Mouse (Mus musculus): ENCODE measurements around the gene Ralgds. TPM values are rescaled to one million over a fixed set of nuclear protein-coding genes. Genes with fewer than 3 reads are reported as not detected.
A peak's percentile ranks its signal among the peaks of the same experiment; 100 is the strongest.

Gene Ralgds
- total RNA-seq, 2 experiments from 2014 or later, result 8.7 to 11.5 TPM

DNA sequence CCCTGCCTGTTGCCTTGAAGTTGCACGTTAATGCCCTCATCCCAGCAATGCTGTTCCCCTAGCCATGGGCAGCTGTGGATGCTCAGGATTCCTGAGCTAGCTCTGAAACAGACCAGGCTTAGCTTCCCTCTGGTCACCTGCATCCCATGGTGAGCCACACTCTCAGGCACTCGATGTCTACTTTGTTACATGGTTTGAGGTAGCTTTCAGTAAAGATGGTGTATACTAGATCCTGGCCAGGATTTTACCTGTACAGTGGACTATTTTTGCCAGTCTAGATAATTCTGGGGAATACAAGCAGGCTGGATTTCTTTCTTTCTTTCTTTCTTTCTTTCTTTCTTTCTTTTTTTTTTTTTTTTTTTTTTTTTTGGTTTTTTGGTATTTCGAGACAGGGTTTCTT lies 7.1 kb upstream of the Ralgds start, which contains the start of gene Gm10134:
TSS of gene Gm10134 (plus strand) at position 301 of the 400 bp plus-strand sequence.
- no peak for DNase-seq

DNA sequence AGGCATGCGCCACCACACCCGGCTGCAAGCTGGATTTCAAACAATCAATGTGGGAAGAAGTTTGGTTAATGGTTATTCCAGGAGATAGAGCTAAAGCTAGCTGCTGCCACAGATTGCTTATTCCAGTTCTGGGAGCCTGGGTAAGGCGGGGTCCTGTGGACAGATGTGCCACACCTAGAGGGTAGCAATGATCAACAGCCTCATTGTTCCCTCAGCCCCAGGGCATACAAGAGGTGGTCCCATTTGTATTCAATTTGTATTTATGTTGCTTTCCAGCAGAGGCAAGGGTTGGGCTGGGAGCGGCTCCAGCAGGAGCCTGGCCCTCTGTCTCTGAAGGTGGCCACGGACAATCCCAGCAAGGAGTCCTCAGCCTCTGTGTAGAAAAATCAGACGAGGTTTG lies 6.6 kb upstream of the Ralgds start:
- no peak for DNase-seq

DNA sequence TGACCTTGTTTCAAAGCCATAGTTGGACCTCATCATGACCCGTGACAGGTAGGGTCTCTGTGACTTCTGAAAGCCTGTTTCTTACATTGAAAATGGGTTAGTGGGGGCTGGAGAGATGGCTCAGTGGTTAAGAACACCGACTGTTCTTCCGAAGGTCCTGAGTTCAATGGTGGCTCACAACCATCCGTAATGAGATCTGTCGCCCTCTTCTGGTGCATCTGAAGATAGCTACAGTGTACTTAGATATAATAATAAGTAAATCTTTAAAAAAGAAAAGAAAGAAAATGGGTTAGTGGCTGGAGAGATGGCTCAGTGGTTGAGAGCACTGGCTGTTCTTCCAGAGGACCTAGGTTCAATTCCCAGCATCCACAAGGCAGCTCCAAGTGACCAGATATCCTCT lies 1.3 kb upstream of the Ralgds start:
- DNase-seq, result peak in 1 of 2 experiments; percentile 2

DNA sequence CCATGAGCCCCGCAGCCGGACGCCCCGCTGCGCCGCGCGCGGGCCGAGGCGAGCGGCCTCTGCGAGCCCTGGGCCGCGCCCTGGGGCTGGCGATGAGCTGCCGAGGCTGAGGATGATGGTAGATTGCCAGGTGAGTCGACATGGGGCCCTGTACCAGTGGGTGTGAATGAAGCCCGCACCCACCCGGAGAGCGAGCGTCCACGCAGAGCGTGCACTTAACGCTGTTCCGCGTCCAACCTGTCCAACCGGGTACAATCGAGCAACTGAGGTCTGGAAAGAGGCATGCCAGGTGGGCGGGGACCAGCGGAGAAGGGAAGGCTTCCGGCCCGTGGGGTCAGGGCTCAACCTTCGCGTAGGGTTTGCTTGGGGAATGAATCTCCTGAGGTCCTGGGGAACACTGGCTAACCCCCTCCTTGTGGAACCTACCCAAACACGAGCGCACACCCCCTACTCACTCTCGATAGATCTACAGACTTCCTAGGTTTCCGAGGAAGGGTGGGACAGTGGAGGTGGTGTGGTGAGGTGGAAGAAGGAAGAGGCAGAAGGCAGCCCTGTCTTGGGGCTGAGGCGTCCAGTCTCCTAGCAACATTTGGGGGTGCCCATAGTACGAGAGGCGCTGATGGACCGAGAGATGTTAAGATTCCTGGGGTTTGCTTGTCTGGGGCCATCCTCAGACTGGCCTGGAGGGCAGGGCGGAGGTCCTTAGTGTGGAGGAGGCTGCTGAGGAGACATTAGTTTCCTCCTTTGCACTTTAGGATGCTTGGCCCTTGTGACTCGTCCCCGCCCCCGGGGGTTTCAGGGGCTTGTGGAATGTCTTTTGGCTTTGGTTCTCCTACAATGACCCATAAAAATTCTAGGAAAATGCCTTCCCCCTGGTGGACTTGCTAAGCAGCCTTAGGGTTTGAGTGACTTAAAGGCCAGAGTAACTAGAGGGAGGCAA lies 776 bp downstream of the Ralgds start:
- DNase-seq, result peak in 1 of 2 experiments; percentile 47

DNA sequence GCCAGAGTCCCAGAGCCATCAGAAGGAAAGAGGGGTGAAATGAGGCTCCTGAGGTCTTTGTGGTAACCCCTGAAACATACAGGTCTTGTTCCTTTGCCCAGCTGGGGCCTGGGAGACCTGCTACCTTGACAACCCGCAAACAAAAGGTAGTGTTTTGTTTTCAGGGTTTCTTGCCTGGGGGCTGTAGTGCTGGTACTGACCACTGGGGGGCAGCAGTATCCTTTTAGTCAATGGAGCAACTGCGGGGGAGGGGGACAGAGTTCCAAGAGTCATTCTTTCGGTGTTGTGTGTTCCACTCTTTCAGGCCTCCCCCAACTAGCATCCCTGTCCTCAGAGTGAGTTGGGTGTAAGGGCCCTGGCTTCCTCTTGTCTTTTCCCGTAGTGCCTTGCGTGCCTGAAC lies 1.6 kb downstream of the Ralgds start:
- peak; percentile 71 to 93 for DNase-seq

DNA sequence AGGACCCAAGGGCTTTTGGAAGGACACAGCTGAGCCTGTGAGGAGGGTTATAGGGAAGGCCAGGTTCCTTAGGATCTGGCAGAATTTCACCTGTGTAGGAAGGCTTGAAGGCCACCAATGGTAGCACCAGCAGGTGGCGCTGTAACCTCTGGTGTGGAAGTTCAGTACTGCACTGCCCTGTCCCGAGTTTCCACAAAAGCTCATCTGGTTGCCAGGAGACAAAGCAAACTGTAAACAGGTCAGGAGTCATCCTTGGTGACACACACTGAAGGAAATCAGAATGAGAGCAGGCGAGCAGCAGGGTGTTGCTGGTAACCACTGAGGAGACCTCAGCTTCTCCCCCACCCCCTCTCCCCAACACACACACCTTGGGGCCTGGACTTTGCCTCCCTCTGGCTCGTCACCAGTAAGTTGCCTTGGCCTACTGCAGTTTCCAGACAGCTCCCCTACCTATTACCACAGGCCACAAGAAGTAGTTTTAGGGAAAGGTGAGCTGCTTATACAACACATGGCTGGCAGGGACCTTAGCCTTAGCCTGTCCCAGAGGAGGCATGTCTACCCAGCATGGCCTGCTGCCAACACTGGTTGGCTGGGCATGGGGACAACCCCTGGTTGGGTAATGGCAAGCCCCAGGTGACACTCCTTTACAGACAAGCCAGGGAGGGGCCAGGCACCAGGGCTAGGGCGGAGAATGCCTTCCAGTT lies 4.4 kb downstream of the Ralgds start:
- peak; percentile 83 to 90 for DNase-seq

DNA sequence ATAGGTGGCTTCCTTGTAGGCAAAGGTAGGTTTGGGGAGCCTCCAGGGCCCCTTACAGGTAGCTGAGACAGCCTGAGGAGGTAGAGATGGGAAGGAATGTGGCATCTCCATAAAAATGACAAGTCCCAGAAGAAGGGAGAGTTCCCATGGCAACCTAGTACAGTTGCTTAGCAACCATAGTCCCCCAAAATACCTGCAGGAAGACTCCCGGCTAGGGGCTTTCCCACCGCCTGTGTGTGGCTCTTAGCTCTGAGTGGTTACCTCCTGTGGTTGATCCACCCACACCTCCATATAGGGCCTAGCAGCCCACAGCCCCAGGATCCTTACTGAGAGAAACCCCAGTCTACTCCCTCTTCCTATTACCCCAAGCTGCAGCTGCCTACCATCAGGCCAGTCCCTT lies 5.3 kb downstream of the Ralgds start:
- no peak for DNase-seq

DNA sequence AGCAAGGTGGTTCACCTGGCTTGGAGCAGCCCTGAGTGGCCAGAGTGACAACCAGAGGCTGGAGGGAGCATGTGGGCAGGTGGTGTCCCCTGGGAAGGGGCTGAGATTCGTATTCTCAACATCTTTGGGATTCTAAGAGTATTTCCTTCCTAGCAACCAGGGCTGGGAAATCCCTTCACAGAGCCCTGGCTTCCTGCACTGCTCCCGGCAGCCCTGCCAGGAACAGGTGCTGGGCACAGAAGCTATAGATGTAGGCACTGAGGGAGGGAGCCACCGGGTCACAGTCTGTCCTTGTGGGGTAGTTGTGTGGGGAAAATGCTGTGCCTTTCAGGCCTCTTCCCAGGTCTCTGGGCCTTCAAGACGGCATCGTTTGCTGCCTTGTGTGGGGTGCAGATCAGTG lies 7.7 kb downstream of the Ralgds start:
- no peak for DNase-seq

DNA sequence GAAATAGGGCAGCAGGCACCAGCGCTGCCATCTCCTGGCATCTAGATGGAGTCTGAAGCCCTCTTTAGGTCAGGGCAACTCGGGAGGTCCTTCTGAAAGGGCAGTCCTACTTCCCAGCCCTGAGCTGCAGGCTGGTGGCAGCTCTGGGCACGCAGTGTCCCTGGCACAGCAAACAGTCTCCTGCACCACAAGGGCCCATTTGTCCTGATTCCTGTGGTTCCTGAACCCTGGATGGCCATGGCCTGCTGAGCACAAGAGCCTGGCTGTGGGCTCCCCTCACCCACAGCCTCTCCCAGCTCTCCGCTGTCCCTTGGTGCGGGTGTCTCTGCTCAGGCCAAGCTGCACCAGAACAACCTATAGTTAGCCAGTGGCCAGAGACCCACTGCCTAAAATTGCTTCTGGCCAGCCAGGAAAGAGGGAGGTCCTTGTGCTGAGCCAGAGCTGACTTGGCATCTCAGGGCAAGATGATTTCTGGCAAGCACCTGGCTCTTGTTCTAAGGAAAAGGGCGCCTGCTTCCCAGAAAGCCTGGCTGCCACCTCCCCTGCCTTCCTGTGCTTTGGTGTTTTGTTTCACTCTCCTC lies 8.7 kb downstream of the Ralgds start:
- DNase-seq, result no peak

DNA sequence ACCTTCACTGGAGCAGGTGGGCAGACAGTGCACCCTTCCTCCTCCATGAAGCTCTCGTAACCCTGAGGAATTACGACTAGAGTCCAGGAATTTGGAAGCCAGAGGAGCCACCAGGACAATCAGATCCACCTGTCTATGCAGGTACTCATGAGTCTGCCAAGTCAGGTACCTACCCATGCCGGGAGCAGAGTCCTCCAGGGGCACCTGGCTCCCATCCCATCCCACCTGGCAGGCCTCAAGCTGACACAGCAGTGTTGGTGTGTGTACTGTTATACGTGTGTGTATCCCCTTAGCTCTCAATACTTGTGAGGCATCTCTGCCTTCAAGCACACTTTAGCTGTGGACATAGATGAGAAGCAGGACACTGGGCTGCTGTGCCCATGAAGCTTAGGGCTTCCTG lies 9.2 kb downstream of the Ralgds start:
- DNase-seq, result no peak

DNA sequence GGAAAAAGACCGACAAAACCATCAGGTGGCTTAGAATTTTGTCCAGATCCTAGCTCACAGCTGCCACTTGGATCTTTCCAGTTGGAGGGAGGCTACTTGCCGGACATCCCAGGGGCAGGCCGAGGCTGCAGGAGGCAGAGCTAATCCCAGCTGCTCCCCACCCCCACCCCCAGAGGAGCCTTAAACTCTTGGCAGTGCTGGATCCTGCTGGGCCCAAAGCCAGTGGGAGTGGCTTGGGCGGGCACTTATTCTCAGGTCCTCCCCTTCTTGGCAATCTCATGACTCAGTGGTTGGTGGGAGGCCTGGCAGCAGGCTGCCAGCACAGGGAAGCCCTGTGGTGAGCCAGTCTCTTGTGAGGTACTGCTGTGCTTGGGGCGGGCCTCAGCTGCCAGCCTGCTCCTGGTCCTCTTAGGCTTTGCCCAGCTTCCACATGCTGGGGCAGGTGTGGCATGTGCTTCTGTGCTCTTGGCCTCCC lies 10.8 kb downstream of the Ralgds start:
- peak; percentile 89 to 90 for DNase-seq

DNA sequence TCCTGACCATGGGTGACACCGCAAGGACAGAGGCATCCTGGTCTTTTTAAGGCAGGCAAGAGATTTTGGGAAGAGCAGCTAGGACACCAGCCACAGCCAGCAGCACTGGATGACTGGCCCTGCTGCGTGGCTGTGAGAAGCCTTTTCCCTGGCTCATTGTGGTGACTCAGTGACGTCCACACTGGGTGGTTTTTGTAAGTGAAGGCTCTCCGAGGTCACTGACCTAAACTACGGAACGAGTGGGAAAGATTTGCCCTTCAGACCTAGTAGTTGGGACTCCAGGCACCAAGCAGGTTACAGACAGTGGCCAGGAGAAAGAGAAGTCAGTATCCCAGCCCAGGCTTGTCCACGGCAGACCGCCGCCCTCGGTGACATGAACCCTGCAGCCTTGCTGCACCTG lies 11.5 kb downstream of the Ralgds start:
- no peak for DNase-seq

DNA sequence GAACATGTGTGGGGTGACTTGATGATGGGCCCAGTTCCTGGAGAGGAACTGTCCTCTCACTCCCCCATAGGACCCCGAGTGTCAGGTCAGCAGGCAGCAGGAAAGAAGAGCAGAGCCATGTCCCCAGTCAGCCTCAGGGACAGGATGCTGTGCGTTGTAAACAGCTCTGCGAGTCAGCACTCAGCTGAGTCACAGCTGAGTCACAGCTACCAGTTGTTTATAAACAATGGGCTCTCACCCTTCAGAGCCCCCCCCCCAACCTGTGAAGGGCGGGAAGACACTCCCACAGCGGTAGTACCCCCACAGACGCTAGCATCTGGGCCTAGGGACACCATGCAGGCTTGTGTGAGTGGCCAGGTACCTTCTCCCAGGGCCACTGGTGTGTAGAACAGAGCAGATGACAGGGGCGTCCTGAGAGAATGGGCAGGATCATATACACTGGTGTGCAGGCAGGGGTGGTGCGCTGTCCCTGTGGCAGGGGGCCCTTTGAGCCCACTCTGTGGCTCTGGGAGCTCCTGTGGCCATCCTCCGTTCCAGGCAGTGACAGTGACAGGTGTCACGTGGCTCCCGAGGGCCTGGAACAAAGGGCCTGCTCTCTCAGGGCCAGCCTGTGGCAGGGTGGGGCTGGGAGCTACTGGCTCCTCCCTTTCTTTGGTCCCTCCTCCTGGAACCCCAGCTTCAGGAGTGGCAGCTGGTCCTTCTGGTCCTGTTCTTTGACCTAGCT lies 12.5 kb downstream of the Ralgds start:
- DNase-seq, result peak; percentile 81 to 92

DNA sequence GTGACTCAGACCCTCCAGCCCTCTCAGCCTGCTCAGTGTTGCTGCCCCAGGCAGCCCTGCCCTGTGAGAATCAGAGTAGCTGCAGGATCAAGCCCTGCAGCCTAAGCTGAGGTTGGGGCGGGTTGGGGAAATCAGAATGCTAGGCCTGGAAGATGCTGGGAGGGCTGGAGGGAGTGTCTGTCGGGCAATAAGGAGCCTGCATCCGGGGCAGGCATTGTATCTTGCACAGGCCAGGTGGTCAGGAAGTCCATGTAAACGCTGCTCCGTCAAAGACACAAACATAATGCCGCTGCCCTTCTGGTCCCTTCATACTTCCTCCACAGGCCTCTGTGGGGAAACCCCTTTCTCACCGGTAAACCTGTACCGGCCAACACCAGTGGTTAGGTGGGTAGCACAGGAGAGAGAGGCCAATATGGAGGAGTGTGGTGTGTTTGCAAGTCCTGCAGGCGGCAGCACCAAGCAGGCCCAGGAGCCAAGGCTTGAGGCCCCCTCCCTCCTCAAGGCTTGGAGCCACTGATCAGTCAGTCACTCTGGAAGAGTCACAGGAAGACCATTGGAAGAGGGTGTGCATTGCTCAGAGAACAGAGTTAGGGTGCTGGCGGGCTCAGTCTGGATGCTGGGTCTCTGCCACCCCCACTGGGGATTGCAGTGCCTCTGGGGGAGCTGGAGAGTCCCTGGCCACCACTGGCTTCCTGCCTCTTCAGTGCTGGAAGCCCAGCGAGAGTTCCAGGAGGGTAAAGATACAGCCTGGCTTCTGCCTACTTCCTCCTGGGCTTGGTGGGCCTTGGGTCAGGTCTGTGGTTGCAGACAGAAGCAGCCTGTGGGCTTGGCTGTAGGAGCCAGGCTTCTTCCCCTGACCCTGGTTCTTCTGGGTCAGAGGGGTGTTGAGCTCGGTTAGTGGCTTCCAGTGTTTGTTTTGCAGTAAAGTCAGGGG lies 13.3 kb downstream of the Ralgds start:
- DNase-seq, result peak in 1 of 2 experiments; percentile 41

DNA sequence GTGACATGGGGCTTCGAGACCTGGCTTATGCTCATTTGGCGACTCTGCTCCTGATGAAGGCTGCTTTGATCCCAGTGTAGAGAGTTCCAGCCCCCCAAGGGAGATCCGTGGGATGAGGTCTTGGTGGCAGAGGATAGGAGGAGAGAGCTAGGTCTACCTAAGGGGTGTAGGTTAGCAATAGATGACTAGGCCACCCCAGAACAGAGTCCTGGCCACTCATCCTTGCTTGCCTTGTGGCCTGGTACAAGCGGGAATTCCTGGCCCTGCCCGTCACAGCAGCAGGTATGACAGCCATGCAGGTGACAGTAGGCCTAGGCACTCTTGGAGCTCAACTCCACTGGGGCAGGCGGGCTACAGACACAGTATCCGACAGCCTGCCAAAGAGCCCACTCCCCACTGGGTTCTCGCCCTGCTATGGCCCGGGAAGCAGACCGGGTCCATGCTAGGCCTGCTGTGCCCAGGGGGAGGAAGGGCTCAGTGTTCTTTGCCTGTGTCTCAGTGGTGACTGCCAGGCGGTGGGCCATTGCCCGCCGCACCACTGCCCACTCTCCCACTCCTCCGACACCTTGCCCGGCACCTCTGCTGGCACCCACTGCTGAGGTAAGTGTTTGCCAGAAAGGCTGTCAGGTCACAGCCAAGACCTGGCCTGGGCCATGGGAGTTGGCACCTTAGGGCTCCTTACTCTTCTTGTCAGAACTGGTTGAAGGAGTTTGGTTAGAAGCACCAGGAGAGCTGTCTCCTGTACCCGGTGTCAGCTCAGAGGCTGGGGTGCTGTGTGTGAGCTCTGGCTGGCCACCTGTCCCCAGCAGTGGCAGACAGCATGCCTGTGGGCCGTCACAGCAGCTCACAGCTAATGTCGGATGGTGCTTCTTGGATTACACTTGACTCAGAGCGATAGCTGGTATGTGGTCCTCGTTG lies 14.8 kb downstream of the Ralgds start:
- DNase-seq, result no peak

DNA sequence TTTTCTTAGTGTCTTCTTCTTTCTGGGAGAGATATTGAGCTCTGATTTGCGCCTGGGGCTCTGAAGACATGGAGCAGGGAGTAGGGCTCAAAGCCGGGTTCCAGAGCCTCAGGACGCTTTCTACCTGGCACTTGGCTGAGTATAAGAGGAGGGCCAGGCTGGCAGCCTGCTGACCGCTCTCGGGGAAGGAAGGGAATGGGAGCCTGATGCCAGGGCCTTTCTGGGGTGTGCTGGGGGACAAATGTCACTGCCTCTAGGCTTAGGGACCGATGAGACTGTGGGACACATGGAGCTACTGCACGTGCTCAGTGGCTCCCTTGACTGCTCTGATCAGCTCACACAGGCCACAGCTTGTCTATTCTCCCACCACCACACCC lies 15.4 kb downstream of the Ralgds start:
- DNase-seq, result no peak

DNA sequence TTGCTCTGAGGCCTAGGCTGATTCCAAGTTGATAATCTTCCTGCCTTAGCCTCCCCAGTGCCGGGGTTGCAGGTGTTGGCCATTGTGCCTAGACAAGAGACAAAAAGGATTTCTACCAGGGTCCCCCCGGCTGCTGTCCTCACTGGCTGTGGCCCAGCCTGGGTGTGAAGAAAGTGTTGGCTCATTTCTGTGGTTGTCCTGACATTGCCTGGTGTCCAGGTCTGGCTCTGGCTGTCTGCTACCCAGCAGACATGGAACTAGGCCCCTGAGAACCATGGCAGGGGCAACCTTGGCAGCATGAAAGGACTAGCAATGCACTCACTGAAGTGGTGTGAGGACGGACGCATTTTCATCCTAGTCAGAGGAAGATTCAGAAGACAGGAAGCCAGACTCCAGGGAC lies 16.9 kb downstream of the Ralgds start:
- DNase-seq, result no peak

DNA sequence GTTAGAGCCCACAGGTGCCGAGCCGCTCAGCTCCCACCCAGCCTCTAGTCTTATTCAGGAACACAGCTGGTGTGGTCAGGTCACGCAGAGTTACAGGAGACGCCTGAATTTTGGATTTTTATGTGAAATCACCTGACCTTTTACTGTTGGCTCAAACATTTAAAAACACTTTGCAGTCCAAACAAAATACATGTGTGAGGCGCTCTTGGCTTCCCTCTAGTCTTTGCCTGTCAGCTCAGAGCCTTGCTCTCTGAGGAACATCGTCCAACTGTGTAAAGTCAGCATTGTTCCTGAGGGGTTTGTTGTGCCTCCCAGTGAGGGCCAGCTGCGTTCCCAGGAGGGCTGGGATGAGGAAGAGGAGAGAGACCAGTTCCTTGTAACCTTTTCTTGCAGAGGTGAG lies 17.4 kb downstream of the Ralgds start:
- DNase-seq, result peak; percentile 51 to 74

DNA sequence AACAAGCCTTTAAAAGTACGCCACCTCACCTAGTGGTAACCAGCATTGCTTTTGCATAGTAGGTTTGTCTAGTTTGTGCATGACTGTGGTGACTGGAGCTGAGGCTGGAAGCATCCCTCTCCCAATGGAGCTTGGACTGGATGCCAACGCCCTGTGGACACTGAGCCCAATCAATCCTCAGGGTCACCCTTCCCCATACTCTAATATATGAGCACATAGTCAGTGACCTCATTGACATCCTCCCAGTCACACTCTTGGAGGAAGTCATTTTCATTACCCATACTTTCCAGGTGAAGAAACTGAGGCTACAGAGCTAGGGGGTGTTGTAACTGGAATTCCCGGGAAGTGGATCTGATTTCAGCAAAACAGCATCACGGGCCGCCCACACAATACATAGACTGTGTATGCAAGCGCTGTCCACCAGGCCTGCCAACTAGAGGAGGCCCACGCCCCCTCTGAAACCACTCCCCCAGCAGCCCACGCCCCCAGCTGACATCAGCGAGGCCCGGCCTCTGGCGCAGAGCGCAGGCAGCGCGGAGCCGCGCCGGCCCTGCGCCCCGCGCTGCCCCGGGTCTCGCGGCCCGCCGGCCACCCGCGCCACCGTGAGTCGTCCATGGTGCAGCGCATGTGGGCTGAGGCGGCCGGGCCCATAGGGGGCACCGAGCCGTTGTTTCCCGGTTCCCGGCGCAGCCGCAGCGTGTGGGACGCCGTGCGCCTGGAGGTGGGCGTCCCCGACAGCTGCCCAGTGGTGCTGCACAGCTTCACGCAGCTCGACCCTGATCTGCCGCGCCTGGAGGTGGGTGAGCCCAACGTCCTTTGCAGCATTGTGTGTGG lies 20.2 kb downstream of the Ralgds start:
- DNase-seq, result peak; percentile 94 to 95
